Mouse (Mus musculus) thymus, postnatal 4 days (tissue): ENCODE measurements at regions not wholly inside any gene's neighbourhood (a gene's known extent, or its start where the extent isn't known, plus 50 kb on each side); places are given as distances from the start of the nearest gene placed in this dataset.
A peak's percentile ranks its signal among the peaks of the same experiment; 100 is the strongest.

Source experiments
- DNase-seq: peaks from one replicate; pipeline ENCODE4 v3.0.0; 2021

GRCm38 (mm10) chr14:25143051-25143450 lies 315.9 kb upstream of the Zmiz1 start:
- DNase-seq, result no peak

- DNase-seq, result no peak
Observed at GRCm38 (mm10) chr14:25147731-25148130, 311.3 kb upstream of the Zmiz1 start.

DNA sequence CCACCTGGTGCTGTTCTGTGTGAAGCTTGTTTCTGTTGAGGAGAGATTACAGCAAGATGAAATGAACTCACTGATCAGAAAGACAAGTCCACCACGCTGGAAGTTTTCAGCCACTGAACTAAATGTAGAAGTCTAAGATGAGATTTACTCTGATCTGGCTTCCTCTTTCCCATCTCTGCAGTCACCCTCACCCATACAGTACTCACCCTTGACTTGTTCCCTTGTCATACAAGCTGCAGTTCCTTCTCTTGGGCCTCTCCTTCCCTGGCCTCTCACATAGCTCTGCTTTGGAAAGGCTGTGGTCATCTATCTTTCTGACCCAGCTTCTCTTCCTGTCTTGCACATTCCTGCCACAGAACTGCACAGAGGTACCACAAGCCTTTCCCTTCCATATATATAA lies 308.0 kb upstream of the Zmiz1 start:
- no peak for DNase-seq

DNA sequence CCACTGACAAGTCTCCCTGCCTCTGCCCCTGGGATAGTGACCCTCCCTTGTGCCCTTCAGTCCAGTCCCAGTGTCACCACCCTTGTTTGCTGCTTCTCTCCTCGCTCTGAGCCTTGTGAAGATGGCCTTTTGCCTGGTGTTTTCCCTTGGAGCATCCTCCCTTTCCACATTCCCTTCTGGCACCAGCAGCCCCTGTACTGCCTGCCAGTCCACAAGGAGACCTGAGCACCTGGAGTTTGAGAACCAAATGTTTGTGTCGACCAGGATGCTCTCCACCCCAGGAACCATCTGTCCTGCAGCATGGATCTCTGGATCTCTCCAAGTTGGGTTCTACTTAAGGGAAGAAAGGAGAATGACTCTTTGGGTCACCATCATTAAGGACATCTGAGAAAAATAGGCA lies 307.5 kb upstream of the Zmiz1 start:
- no peak for DNase-seq

GRCm38 (mm10) chr14:25153573-25153972 lies 305.4 kb upstream of the Zmiz1 start:
- DNase-seq, result no peak

DNA sequence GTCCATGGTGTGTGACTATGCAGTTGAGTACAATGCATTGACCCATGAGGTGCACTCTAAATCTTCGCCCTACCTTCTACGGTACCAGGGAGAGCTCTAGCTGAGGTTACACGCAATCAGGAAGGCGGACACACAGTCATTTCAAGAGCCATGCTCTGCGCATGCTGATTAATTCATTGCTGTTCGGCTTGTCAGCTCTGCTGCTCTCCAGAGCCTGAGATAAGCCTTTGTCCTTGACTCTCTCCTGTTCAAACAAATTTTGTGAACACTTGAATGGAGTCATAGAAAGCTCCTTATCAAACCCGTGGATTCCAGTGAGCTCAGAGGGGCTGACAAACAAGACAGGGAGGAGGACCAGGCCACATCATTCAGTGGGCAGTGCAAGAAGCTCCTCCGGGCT lies 304.8 kb upstream of the Zmiz1 start:
- no peak for DNase-seq

DNA sequence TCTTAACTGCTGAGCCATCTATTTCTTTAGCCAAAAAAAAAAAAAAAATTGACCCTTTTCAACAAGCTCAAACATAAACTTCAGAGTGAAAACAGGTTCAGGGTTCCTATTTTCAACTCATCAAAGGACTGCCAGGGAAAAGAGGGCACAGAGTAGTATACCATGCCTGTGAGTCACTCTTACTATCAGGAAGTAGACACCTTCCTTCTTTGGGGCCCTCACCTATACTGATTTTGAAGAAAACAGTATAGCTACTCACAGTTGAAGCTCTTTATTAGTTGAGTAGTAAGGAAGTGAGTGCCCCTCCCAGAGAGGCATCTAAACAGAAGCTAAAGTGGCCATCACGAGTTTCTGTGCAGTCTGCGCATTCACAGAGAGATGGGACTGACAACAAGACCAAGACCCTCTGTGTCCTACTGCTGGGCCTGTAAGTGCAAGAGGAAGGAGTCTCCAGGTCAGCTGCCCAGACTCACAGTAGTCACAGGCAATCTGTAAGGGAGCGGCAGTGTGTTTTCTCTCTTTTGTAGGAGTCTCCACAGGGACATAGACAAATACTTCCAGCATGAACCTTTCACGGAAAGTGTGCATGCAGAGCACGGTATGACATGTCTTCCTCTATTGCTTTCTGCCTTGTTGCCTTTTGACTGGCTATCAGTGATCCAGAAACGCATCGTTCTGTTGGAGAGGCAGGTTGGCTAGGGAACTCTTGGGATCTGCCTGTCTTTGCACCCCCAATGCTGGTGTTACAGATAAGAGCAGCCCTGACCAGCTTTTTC lies 303.8 kb upstream of the Zmiz1 start:
- no peak for DNase-seq

- DNase-seq, result peak; percentile 58
Observed at GRCm38 (mm10) chr14:25156171-25156570, 302.8 kb upstream of the Zmiz1 start.

DNA sequence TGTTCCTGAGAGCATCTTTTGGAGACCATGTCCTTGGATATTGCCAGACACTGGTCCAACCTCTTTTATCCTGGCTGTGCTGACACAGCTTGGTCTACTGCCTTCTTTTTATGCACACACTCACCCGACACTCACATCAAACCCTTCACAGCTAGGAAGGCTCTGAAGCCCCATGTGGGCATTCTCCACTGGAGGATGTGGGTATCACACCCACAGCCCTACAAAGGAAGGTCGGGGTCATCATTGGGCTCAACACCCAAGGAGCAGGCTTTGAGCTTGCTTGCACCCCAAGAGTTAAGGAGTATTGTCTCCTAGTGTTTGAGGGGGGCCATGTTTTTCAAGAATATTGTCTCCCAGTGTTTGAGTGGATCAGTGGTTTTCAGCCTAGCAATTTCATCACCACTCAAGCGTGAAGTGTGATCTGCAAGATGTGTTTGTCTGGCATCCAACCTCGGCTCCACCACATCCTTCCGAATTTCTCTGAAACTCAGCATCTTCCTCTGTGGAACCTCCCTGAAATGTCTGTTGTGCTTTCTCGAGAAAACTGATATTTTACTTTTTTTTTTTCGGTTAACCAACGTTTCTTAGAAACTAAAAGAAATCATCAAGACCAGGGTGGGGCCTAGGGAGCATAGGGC lies 297.2 kb upstream of the Zmiz1 start:
- DNase-seq, result no peak

- DNase-seq, result no peak
Observed at GRCm38 (mm10) chr14:25166217-25166616, 292.8 kb upstream of the Zmiz1 start.

GRCm38 (mm10) chr14:25167604-25168003 lies 291.4 kb upstream of the Zmiz1 start:
- DNase-seq, result no peak

- no peak for DNase-seq
Observed at GRCm38 (mm10) chr14:25168310-25168709, 290.7 kb upstream of the Zmiz1 start.

GRCm38 (mm10) chr14:25173281-25173680 lies 285.7 kb upstream of the Zmiz1 start:
- DNase-seq, result no peak

- no peak for DNase-seq
Observed at GRCm38 (mm10) chr14:25173873-25174272, 285.1 kb upstream of the Zmiz1 start.

DNA sequence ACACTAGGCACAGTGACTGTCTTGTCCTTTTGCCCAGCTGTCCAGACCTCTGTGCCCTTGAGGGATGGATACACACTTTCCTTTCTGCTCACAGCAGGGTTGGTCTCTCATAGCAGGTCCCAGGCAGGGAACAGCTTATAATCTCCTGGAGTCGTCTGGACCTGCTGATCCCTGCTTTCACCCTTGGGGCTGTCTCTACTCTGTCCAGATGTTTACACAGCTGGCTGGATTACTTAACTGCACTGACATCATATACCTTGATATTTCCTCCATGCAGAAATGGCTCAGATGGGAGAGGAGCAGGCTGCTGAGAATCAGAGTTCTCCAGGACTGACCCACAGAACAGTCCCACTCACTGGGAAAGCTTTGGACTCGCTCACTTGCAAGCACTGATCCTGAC lies 284.6 kb upstream of the Zmiz1 start:
- no peak for DNase-seq

DNA sequence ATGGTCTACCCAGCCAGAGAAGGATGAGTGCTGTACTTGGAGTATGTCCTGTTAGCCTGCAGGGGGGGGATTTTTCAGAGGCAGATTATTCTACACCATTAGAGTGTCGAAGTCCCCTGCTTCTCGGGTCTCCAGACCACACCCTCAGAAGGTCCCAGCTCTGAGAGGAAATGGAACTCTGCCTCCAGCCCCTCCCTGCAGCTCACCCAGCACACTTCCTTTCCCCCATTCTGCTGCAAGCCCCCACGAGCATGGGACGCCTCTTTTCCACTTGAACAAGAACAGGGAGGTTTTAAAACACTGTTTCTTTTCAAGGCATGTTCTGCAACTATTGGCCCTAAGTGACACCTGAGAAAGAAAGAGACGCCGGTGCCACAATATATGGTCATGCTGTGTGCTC lies 282.8 kb upstream of the Zmiz1 start:
- peak; percentile 56 for DNase-seq

- no peak for DNase-seq
Observed at GRCm38 (mm10) chr14:25180126-25180525, 278.9 kb upstream of the Zmiz1 start.

DNA sequence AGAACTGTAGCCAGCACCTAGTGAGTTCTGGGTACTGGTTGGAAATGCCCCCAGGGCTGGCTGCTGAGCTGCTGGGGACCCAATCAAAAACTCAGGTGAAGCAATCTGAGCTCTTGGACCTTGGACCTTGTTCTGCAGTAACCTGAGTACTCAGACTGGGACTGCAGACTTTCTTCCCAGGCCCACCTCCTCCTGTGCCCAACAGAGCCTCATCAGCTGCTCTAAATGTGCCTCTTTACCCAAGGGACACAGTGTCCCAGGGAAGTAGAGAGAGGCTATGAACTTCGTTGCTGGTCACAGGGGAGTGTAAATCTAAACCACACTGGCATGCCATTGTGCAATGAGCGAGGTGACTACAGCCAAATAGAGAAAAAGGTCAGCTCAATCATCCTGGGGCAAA lies 277.6 kb upstream of the Zmiz1 start:
- DNase-seq, result no peak

- no peak for DNase-seq
Observed at GRCm38 (mm10) chr14:25184042-25184441, 274.9 kb upstream of the Zmiz1 start.

GRCm38 (mm10) chr14:25184875-25185274 lies 274.1 kb upstream of the Zmiz1 start:
- DNase-seq, result no peak

- DNase-seq, result no peak
Observed at GRCm38 (mm10) chr14:25185556-25185958, 273.4 kb upstream of the Zmiz1 start.

DNA sequence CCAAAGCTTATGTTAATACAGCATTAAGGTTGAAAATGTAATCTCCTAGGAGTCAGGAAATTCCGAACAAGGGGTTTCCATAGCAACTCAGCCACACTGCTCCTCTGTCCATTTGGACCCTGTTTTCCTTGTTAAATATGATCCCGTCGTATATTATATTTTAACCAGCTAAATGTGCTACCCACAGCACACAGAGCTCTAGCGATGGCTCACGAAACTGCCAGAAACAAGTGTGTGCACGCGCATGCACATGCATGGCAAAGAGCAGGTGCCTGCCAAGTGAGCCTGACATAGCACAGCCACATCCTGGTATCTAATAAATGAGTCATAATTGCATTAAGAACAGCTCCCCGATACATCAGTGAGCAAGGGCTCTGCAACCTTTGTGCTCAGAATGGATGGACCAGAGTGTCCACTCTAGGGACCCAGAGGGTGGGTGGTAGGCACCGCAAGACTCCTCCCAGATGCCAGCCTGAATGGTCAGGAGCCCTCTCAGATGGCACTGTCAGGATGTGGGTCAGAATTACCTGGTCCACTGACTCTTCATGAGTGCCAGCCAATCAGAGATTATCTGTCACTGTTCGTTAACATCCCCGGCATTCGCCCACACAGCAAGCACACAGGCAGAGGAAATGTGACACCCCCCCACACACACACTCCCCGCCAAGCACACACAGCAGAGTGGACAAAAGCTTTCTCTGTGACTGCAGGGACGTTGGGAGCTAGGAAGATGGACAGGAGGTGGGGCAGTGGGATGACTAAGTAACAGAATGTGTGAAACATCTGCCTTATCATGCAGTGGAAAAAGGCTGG lies 272.8 kb upstream of the Zmiz1 start:
- DNase-seq, result no peak

GRCm38 (mm10) chr14:25187715-25188114 lies 271.3 kb upstream of the Zmiz1 start:
- DNase-seq, result no peak

DNA sequence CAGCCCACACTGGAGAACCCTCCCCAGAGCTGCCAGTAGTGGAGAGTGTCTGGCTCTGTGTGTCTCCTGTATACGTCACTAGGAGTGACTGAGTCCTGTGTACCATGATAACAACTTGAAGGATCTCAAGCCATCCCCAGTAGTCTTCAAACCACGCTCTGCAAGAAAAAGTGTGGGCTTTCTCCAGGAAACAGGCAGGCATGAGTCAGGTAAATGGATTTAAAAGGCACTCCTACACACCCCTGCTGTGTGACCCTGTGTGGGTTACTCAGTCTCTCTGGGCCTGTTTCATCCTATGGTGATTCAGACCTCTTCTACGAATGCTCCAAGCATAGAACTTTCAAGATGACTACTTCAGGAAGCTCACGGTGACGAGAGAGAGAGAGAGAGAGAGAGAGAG lies 269.7 kb upstream of the Zmiz1 start:
- DNase-seq, result no peak
